Mouse (Mus musculus) liver, adult 2 months (tissue): ENCODE results near the gene Sipa1l3. TPM values are rescaled to one million over a fixed set of nuclear protein-coding genes. Genes with fewer than 3 reads are reported as not detected.

Source experiments
- DNase-seq: peaks from one replicate; pipeline ENCODE4 v3.0.0-alpha.2; 2011; ENCODE audit warnings: low read depth, low spot score; ENCODE audit errors: extremely low read depth
- H3K27ac ChIP-seq: fragments of 200-500 bp; replicated peaks from 2 replicates; pipeline ENCODE4 v1.5.1; 2012; ENCODE audit warnings: low read depth, mild to moderate bottlenecking, control low read depth, inconsistent platforms, low read length; ENCODE audit not compliant: insufficient read depth
- H3K27me3 ChIP-seq: fragments of 200-500 bp; 2 replicates; pipeline ENCODE4 v1.6.1; 2012; ENCODE audit warnings: mild to moderate bottlenecking, moderate library complexity, low read length, inconsistent platforms; ENCODE audit not compliant: control insufficient read depth, insufficient read depth
- H3K36me3 ChIP-seq: fragments of 200-500 bp; 2 replicates; pipeline ENCODE4 v1.6.1; 2012; ENCODE audit warnings: low read length, inconsistent platforms; ENCODE audit not compliant: control insufficient read depth, insufficient read depth
- H3K4me1 ChIP-seq: fragments of 200-500 bp; 2 replicates; pipeline ENCODE4 v1.6.1; 2011; ENCODE audit warnings: low read length; ENCODE audit not compliant: control insufficient read depth, insufficient read depth
- H3K4me3 ChIP-seq: fragments of 200-500 bp; 2 replicates; pipeline ENCODE4 v1.5.1; 2011; ENCODE audit warnings: low read depth, mild to moderate bottlenecking, control low read depth, low read length, moderate library complexity; ENCODE audit not compliant: insufficient read depth
- H3K79me2 ChIP-seq: fragments of 200-500 bp; 2 replicates; pipeline ENCODE4 v1.6.1; 2012; ENCODE audit warnings: inconsistent platforms, mild to moderate bottlenecking, low read length, moderate library complexity; ENCODE audit not compliant: control insufficient read depth, insufficient read depth
- H3K9ac ChIP-seq: fragments of 200-500 bp; 2 replicates; pipeline ENCODE4 v1.6.1; 2012; ENCODE audit warnings: low read depth, mild to moderate bottlenecking, control low read depth, inconsistent platforms, low read length
- CTCF ChIP-seq: fragments of 200-500 bp; IDR thresholded peaks from 2 replicates; pipeline ENCODE4 v1.5.1; 2011; ENCODE audit warnings: low read depth, low read length, control low read depth
- POLR2A ChIP-seq: fragments of 200-500 bp; IDR thresholded peaks from 2 replicates; pipeline ENCODE4 v1.6.1; 2011; ENCODE audit warnings: low read length, control low read depth; ENCODE audit not compliant: insufficient read depth; ENCODE audit errors: extremely low read depth
- WGBS: fragments of 180-500 bp; shearing (Covaris S2); methylation state at CpG from one replicate; pipeline ENCODE4 v1.1.7; 2018; 5-methylcytosine and 5-hydroxymethylcytosine counted together
- polyA plus RNA-seq: library from polyadenylated mRNA; depleted of rRNA; stranded (reverse); fragments of >200 nt; gene quantifications from 2 replicates; pipeline ENCODE4 v1.2.3, GENCODE M21; 2012
- total RNA-seq: library from RNA; depleted of rRNA; stranded (reverse); fragments of >200 nt; gene quantifications from 2 replicates; pipeline ENCODE4 v1.2.3, GENCODE M21; 2014

The Sipa1l3 gene
- total and polyA plus RNA-seq, 2 experiments = 3.1 to 6.5 TPM

GRCm38 (mm10) chr7:29411838-29412580 lies 106.4 kb downstream of the Sipa1l3 start:
- DNase-seq = no peak
- Histone ChIP-seq H3K36me3 (no peaks in the 10 kb centered on the region), H3K4me1 (no peaks in the 10 kb centered on the region), H3K27me3 (no peaks in the 10 kb centered on the region), H3K27ac (no peak overlapping the region), H3K4me3 (no peak overlapping the region), H3K9ac (no peak overlapping the region), H3K79me2 (no peaks in the 10 kb centered on the region)
- no peak for TF ChIP-seq POLR2A
- no peak for TF ChIP-seq CTCF
- WGBS = 82% methylated on average over 8 of the region's 8 CpGs

GRCm38 (mm10) chr7:29411216-29411816 lies 107.1 kb downstream of the Sipa1l3 start:
- TF ChIP-seq POLR2A (no peak), CTCF (no peak)
- no peak for DNase-seq
- no peaks in the 10 kb centered on the region for H3K4me1 ChIP-seq
- H3K36me3 ChIP-seq = no peaks in the 10 kb centered on the region
- H3K27me3 ChIP-seq = no peaks in the 10 kb centered on the region
- 74% methylated on average over 4 of the region's 4 CpGs for WGBS
- H3K9ac ChIP-seq = no peak overlapping the region
- H3K27ac ChIP-seq = no peak overlapping the region
- no peak overlapping the region for H3K4me3 ChIP-seq
- H3K79me2 ChIP-seq = no peaks in the 10 kb centered on the region

GRCm38 (mm10) chr7:29410402-29410801 lies 108.0 kb downstream of the Sipa1l3 start:
- no peak for DNase-seq
- TF ChIP-seq CTCF (no peak), POLR2A (no peak)
- no peak overlapping the region for H3K27ac ChIP-seq
- no peaks in the 10 kb centered on the region for H3K79me2 ChIP-seq
- no peaks in the 10 kb centered on the region for H3K4me1 ChIP-seq
- WGBS = 96% methylated on average over 8 of the region's 8 CpGs
- H3K9ac ChIP-seq = no peak overlapping the region
- no peaks in the 10 kb centered on the region for H3K36me3 ChIP-seq
- H3K4me3 ChIP-seq = no peak overlapping the region
- H3K27me3 ChIP-seq = no peaks in the 10 kb centered on the region

DNA sequence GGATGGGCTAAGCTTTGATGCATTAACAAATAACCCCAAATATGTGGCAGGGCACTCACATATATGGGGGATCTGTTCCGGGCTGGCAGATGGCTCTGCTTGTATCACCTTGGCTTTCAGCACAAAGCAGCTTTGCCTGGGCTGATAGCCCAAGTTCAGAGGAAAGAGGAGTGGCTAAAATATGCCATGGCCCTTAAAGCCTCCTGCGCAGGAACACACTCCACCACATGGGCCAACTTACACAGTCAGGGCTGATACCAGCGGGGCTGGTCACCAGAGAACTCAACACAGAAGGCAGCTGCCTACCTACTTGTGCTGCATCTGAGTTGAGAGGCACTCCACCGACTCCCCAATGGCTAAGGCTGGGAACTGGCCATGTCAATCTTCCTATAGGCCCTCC lies 111.6 kb downstream of the Sipa1l3 start:
- Histone ChIP-seq H3K36me3 (no peaks in the 10 kb centered on the region), H3K4me1 (no peaks in the 10 kb centered on the region), H3K4me3 (no peak overlapping the region), H3K9ac (no peak overlapping the region), H3K27me3 (no peaks in the 10 kb centered on the region), H3K79me2 (no peaks in the 10 kb centered on the region), H3K27ac (no peak overlapping the region)
- TF ChIP-seq POLR2A (no peak), CTCF (no peak)
- no peak for DNase-seq
- WGBS = 91% methylated on average over 4 of the region's 4 CpGs

DNA sequence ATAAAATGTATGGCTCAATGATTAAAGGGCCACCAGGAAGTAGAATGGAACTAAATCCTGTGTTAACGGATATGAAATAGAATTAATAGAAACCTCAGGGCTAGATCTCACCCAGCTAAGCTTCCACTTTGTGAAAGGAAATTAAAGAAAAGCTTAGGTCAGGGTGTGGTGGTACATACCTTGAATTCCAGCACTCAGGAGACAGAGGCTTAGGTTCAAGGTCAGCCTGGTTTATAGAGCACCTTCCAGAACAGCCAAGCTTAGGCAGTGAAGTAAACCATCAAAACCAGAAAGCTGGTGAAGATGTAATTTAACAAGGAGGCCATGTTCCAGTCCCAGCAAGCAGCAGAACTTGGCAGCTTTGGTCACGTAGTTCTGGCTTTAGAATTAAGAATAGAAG lies 114.3 kb downstream of the Sipa1l3 start:
- Histone ChIP-seq H3K27ac (no peak overlapping the region), H3K27me3 (no peaks in the 10 kb centered on the region), H3K9ac (no peak overlapping the region), H3K4me1 (no peaks in the 10 kb centered on the region), H3K79me2 (no peaks in the 10 kb centered on the region), H3K36me3 (no peaks in the 10 kb centered on the region), H3K4me3 (no peak overlapping the region)
- no peak for DNase-seq
- 95% methylated on average over 2 of the region's 2 CpGs for whole genome bisulfite sequencing
- TF ChIP-seq POLR2A (no peak), CTCF (no peak)

DNA sequence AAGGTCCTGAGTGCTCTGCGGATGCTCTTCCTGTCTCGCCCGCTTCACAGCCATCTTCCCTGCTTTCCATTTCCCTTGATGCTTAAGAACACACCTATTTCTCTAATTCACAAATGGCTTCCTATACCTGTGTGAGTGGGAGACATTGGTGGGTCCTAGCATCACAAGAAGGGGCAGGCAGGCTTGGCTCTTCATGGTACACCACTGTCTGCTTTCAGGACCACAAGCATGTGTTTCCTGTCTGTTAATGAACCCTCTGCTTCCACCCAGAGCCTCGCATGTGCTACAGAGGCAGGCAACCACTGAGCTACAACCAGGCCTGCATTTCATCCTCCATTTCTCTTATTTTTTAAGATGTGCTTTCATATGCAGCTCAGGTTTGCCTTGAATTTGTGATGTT lies 116.4 kb downstream of the Sipa1l3 start:
- H3K27ac ChIP-seq = no peak overlapping the region
- no peaks in the 10 kb centered on the region for H3K4me1 ChIP-seq
- no peak for DNase-seq
- no peaks in the 10 kb centered on the region for H3K36me3 ChIP-seq
- H3K9ac ChIP-seq = no peak overlapping the region
- no peak for TF ChIP-seq POLR2A
- TF ChIP-seq CTCF = no peak
- H3K79me2 ChIP-seq = no peaks in the 10 kb centered on the region
- H3K27me3 ChIP-seq = no peaks in the 10 kb centered on the region
- no peak overlapping the region for H3K4me3 ChIP-seq
- 96% methylated on average over 4 of the region's 4 CpGs for WGBS
